ENCODE assay signal across 13 mouse cellular contexts in genomic region chr5:131531744-131532552, GRCm38 (mm10).
DNase-seq lines count a peak whose midpoint lies in the region; ATAC-seq lines count a peak whose summit lies in the region.
"Had no signal": no experiment of that assay in that cellular context is flagged by ENCODE, and none has a peak within 500 bp of the region (broad histone marks: within the 10 kb centered on the region; RNA-seq: fewer than 3 reads in every experiment).

No protein-coding gene starts in this region.

- H3K9ac ChIP-seq in forebrain, embryonic 11.5 days (ENCODE audit: low read length): no peak overlapping the region
- H3K9ac ChIP-seq in hindbrain, embryonic 15.5 days: peak overlapping the region; percentile 11
- H3K9ac ChIP-seq in midbrain, embryonic 15.5 days: peak overlapping the region; percentile 2; the same call in 1 of the 2 replicates
- H3K9ac ChIP-seq: liver, embryonic 15.5 days had no signal

- 14% methylated on average over 15 of the region's 15 CpGs for WGBS in forebrain, embryonic 11.5 days
- 19% methylated on average over 15 of the region's 15 CpGs for WGBS in hindbrain, embryonic 15.5 days
- 12% methylated on average over 15 of the region's 15 CpGs for WGBS in midbrain, embryonic 15.5 days

- H3K4me1 ChIP-seq in forebrain, embryonic 11.5 days (replicated peaks; ENCODE audit: control insufficient read depth, insufficient read depth, low read length): peaks cover 30% of the 10 kb centered on the region
- peaks cover 86% of the 10 kb centered on the region for H3K4me1 ChIP-seq in hindbrain, embryonic 15.5 days (replicated peaks)
- H3K4me1 ChIP-seq in midbrain, embryonic 15.5 days: peaks cover 83% of the 10 kb centered on the region
- H3K4me1 ChIP-seq: liver, embryonic 15.5 days had no signal

- DNase-seq in R1 (ENCODE audit: low read depth, low spot score): peak; percentile 91
- DNase-seq in forebrain, embryonic 11.5 days (ENCODE audit: low spot score): no peak
- DNase-seq in right cerebral cortex, postnatal 14 days: no peak
- DNase-seq: adrenal gland, postnatal 10 days; heart, postnatal 36 days; right cerebral cortex, adult 18-20 months; thymus, adult 2 months had no signal

- H3K4me2 ChIP-seq in forebrain, embryonic 11.5 days (ENCODE audit: low read depth, low read length, severe bottlenecking): peak overlapping the region; percentile 28
- H3K4me2 ChIP-seq in hindbrain, embryonic 15.5 days: peak overlapping the region; percentile 48
- H3K4me2 ChIP-seq in midbrain, embryonic 15.5 days: peak overlapping the region; percentile 47
- H3K4me2 ChIP-seq: liver, embryonic 15.5 days had no signal

- no peaks in the 10 kb centered on the region for H3K9me3 ChIP-seq in forebrain, embryonic 11.5 days (ENCODE audit: control insufficient read depth, low read length)
- H3K9me3 ChIP-seq in hindbrain, embryonic 15.5 days: no peaks in the 10 kb centered on the region
- no peaks in the 10 kb centered on the region for H3K9me3 ChIP-seq in midbrain, embryonic 15.5 days
- H3K9me3 ChIP-seq: liver, embryonic 15.5 days had no signal

- peak overlapping the region; percentile 7; the same call in 1 of the 2 replicates for H3K4me3 ChIP-seq in forebrain, embryonic 11.5 days (ENCODE audit: low read depth, low read length)
- H3K4me3 ChIP-seq in hindbrain, embryonic 15.5 days: peak overlapping the region; percentile 23
- peak overlapping the region; percentile 30 for H3K4me3 ChIP-seq in midbrain, embryonic 15.5 days
- H3K4me3 ChIP-seq: liver, embryonic 15.5 days had no signal

- H3K27ac ChIP-seq in forebrain, embryonic 11.5 days (ENCODE audit: low read depth, low read length): no peak overlapping the region
- peak overlapping the region; percentile 54 for H3K27ac ChIP-seq in hindbrain, embryonic 15.5 days (replicated peaks)
- H3K27ac ChIP-seq in midbrain, embryonic 15.5 days: peak overlapping the region; percentile 49
- H3K27ac ChIP-seq: liver, embryonic 15.5 days; macrophage had no signal

- H3K36me3 ChIP-seq in forebrain, embryonic 11.5 days (ENCODE audit: control insufficient read depth, insufficient read depth, low read length): no peaks in the 10 kb centered on the region; the same call in 1 of the 2 replicates
- no peaks in the 10 kb centered on the region for H3K36me3 ChIP-seq in hindbrain, embryonic 15.5 days
- H3K36me3 ChIP-seq in midbrain, embryonic 15.5 days (replicated peaks): no peaks in the 10 kb centered on the region
- H3K36me3 ChIP-seq: liver, embryonic 15.5 days had no signal

- H3K27me3 ChIP-seq in forebrain, embryonic 11.5 days (ENCODE audit: control insufficient read depth, insufficient read depth, low read length): no peaks in the 10 kb centered on the region
- H3K27me3 ChIP-seq in hindbrain, embryonic 15.5 days: no peaks in the 10 kb centered on the region
- H3K27me3 ChIP-seq in midbrain, embryonic 15.5 days (replicated peaks): no peaks in the 10 kb centered on the region

- peak; percentile 81 for ATAC-seq in forebrain, embryonic 11.5 days (replicated peaks; ENCODE audit: low FRiP score)
- ATAC-seq in hindbrain, embryonic 15.5 days (ENCODE audit: low FRiP score, low read depth): peak; percentile 14; the same call in 1 of the 2 replicates
- ATAC-seq in midbrain, embryonic 15.5 days (replicated peaks): peak; percentile 43
- no peak for ATAC-seq in granulocyte monocyte progenitor cell, adult 5-6 weeks (replicated peaks; ENCODE audit: poor library complexity, severe bottlenecking)
- ATAC-seq in monocyte, adult 5-6 weeks (replicated peaks; ENCODE audit: insufficient number of reproducible peaks, low FRiP score, low TSS enrichment, poor library complexity, severe bottlenecking): no peak

Comparison
In these comparisons a context has a peak if more than half of its experiments do, and no peak if none do; other contexts are left out.
1. ATAC-seq: peak in forebrain, embryonic 11.5 days (single experiment), hindbrain, embryonic 15.5 days (single experiment) and midbrain, embryonic 15.5 days (single experiment); none in granulocyte monocyte progenitor cell, adult 5-6 weeks (single experiment) and monocyte, adult 5-6 weeks (single experiment).
2. Peak in every context shown above with its lines, with median percentiles within 50 percentile points of each other: H3K4me2 ChIP-seq and H3K4me3 ChIP-seq.